Mouse (Mus musculus): Measurements from ENCODE around the gene Chid1. TPM values are rescaled to one million over a fixed set of nuclear protein-coding genes. Genes with fewer than 3 reads are reported as not detected.

Gene Chid1
- polyA plus RNA-seq, 1 experiment from 2014 or later, result 69.8 TPM

DNA sequence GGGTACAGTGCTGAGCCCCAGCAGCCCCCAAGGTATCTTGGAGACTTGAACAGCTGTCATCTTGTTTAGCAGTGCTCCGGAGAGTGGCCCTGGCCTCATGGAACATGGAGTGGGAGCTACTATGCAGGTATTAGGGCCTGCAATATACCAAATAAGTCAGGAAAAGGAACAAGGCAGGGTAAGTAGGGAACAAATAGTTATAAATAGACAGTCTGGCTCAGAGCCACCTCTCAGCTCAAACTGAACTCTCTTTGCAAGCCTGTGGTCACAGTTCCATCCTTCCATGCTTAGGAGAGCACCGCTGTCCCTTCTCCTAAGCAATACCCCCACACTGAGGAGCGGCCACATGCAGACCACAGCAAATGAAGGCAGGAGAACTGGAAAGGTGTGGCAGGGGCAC, 42.1 kb downstream of the Chid1 start:
- ATAC-seq, result no peak
- 94% methylated on average over 3 of the region's 3 CpGs for WGBS
- Histone ChIP-seq H3K36me3 (ENCODE audit: control insufficient read depth, insufficient read depth, low read length) (peaks cover 5% of the 10 kb centered on the region; the same call in 1 of the 2 replicates), H3K9me3 (ENCODE audit: control insufficient read depth, low read length) (no peaks in the 10 kb centered on the region), H3K4me1 (ENCODE audit: control insufficient read depth, insufficient read depth, low read length) (no peaks in the 10 kb centered on the region), H3K27ac (ENCODE audit: low read length) (no peak overlapping the region), H3K9ac (ENCODE audit: low read depth, low read length) (no peak overlapping the region), H3K4me2 (ENCODE audit: low read depth, low read length) (no peak overlapping the region), H3K27me3 (replicated peaks; ENCODE audit: control insufficient read depth, insufficient read depth, low read length) (no peaks in the 10 kb centered on the region), H3K4me3 (ENCODE audit: low read length) (no peak overlapping the region)

DNA sequence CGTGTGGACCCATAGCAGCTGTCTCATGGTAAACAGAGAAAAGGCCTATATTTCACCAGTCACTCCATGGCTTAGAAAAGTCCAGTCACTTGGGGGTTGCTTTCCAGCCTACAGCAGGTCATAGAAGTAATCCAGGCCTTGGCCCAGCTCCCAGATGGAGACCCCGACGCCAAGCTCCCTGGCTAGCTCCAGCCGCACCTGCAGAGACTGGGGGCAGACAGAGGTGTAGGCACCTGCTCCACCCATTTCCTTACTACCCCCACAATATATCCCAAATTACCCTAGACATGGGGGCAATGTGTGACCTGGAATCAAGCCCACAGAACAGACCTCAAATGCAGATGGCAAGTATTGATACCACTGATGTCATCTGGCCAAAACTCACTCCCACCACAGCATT, 43.7 kb downstream of the Chid1 start:
- H3K4me3 ChIP-seq (ENCODE audit: low read length), result no peak overlapping the region
- H3K36me3 ChIP-seq (ENCODE audit: control insufficient read depth, insufficient read depth, low read length), result peaks cover 5% of the 10 kb centered on the region; the same call in 1 of the 2 replicates
- WGBS, result 81% methylated on average over 4 of the region's 4 CpGs
- no peaks in the 10 kb centered on the region for H3K4me1 ChIP-seq (ENCODE audit: control insufficient read depth, insufficient read depth, low read length)
- no peak overlapping the region for H3K27ac ChIP-seq (ENCODE audit: low read length)
- no peaks in the 10 kb centered on the region for H3K27me3 ChIP-seq (replicated peaks; ENCODE audit: control insufficient read depth, insufficient read depth, low read length)
- H3K4me2 ChIP-seq (ENCODE audit: low read depth, low read length), result no peak overlapping the region
- ATAC-seq, result no peak
- no peak overlapping the region for H3K9ac ChIP-seq (ENCODE audit: low read depth, low read length)
- H3K9me3 ChIP-seq (ENCODE audit: control insufficient read depth, low read length), result no peaks in the 10 kb centered on the region

DNA sequence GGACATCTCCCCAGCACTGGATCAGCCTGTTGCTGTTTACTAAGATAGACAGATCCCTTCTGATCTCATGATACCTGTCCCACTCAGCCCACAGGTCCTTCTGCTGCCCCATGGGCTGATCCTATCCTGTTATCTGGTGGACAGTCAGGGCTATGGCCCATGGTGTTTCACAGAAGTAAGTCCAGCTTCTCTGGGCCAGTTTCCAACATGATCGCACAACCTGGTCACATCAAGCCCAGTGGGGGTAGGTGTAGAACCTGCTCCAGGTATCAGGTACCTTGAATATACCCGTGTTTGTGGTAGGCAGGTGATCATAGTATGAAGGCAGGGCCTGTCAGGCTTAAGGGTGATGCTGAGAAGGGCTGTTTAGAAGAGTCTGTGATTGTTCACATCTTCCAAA, 44.3 kb downstream of the Chid1 start:
- Histone ChIP-seq H3K27me3 (replicated peaks; ENCODE audit: control insufficient read depth, insufficient read depth, low read length) (no peaks in the 10 kb centered on the region), H3K4me3 (ENCODE audit: low read length) (no peak overlapping the region), H3K4me2 (ENCODE audit: low read depth, low read length) (no peak overlapping the region), H3K9ac (ENCODE audit: low read depth, low read length) (no peak overlapping the region), H3K9me3 (ENCODE audit: control insufficient read depth, low read length) (no peaks in the 10 kb centered on the region), H3K36me3 (ENCODE audit: control insufficient read depth, insufficient read depth, low read length) (peaks cover 5% of the 10 kb centered on the region; the same call in 1 of the 2 replicates), H3K27ac (ENCODE audit: low read length) (no peak overlapping the region), H3K4me1 (ENCODE audit: control insufficient read depth, insufficient read depth, low read length) (no peaks in the 10 kb centered on the region)
- 81% methylated on average over 2 of the region's 2 CpGs for WGBS
- no peak for ATAC-seq

DNA sequence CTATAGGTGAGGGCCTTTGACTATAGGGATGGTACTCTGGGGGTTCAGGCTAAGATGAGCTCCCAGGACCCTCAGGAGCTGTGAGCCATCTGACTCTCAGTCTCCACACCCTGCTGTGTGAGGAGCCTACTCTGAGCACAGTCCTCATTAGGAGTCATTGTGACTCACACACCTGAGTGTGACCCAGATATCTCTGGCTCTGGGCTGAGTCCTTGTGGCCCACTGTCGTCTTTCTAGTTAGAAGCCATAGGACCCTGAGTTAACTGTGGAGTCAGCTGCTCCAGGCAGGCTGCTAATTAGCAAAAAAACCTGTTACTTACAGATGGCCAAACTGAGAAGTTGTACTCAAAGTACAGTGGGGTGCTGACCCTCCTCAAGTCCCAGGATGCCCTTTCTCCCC, 45.9 kb downstream of the Chid1 start:
- Histone ChIP-seq H3K4me1 (ENCODE audit: control insufficient read depth, insufficient read depth, low read length) (no peaks in the 10 kb centered on the region), H3K9ac (ENCODE audit: low read depth, low read length) (no peak overlapping the region), H3K4me2 (ENCODE audit: low read depth, low read length) (no peak overlapping the region), H3K27ac (ENCODE audit: low read length) (no peak overlapping the region), H3K27me3 (replicated peaks; ENCODE audit: control insufficient read depth, insufficient read depth, low read length) (no peaks in the 10 kb centered on the region), H3K9me3 (ENCODE audit: control insufficient read depth, low read length) (no peaks in the 10 kb centered on the region), H3K4me3 (ENCODE audit: low read length) (no peak overlapping the region), H3K36me3 (ENCODE audit: control insufficient read depth, insufficient read depth, low read length) (peaks cover 5% of the 10 kb centered on the region; the same call in 1 of the 2 replicates)
- 82% methylated on average over 1 of the region's 1 CpGs for WGBS
- ATAC-seq, result no peak

GRCm38 (mm10) chr7:141492738-141493137, 46.9 kb downstream of the Chid1 start:
- Histone ChIP-seq H3K27me3 (replicated peaks; ENCODE audit: control insufficient read depth, insufficient read depth, low read length) (no peaks in the 10 kb centered on the region), H3K4me3 (ENCODE audit: low read length) (no peak overlapping the region), H3K4me2 (ENCODE audit: low read depth, low read length) (no peak overlapping the region), H3K4me1 (ENCODE audit: control insufficient read depth, insufficient read depth, low read length) (no peaks in the 10 kb centered on the region), H3K27ac (ENCODE audit: low read length) (no peak overlapping the region), H3K36me3 (ENCODE audit: control insufficient read depth, insufficient read depth, low read length) (peaks cover 5% of the 10 kb centered on the region; the same call in 1 of the 2 replicates), H3K9me3 (ENCODE audit: control insufficient read depth, low read length) (no peaks in the 10 kb centered on the region), H3K9ac (ENCODE audit: low read depth, low read length) (no peak overlapping the region)
- no peak for ATAC-seq
- WGBS, result 87% methylated on average over 5 of the region's 5 CpGs

DNA sequence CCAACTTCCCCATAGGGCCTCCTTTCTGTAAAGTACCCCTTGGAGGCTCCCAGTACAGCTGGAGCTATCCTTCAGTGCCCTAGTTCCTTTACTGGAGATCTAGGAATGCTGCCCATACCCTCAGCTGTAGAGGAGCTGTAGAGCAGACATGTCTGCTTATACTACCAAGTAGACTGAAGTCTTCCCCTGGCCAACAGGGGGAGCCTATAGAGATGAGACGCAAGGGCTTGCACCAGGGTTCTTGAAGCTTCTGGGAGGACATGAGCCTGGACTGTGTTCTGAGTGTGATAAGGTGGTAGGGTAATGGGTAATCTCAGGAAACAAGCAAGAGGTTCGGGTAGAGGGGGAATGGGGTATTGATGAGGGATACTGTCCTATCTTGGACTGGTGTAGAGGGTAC, 48.5 kb downstream of the Chid1 start:
- WGBS, result 77% methylated on average over 2 of the region's 2 CpGs
- H3K9ac ChIP-seq (ENCODE audit: low read depth, low read length), result no peak overlapping the region

GRCm38 (mm10) chr7:141487141-141487540, 52.5 kb downstream of the Chid1 start:
- no peaks in the 10 kb centered on the region for H3K9me3 ChIP-seq (ENCODE audit: control insufficient read depth, low read length)
- H3K4me1 ChIP-seq (ENCODE audit: control insufficient read depth, insufficient read depth, low read length), result peaks cover 7% of the 10 kb centered on the region
- 81% methylated on average over 7 of the region's 7 CpGs for WGBS
- peaks cover 8% of the 10 kb centered on the region; the same call in 1 of the 2 replicates for H3K27me3 ChIP-seq (replicated peaks; ENCODE audit: control insufficient read depth, insufficient read depth, low read length)
- H3K36me3 ChIP-seq (ENCODE audit: control insufficient read depth, insufficient read depth, low read length), result no peaks in the 10 kb centered on the region
- H3K9ac ChIP-seq (ENCODE audit: low read depth, low read length), result no peak overlapping the region
- H3K27ac ChIP-seq (ENCODE audit: low read length), result no peak overlapping the region
- no peak overlapping the region for H3K4me2 ChIP-seq (ENCODE audit: low read depth, low read length)
- ATAC-seq, result no peak
- no peak overlapping the region for H3K4me3 ChIP-seq (ENCODE audit: low read length)

More for the DNA sequence above, 48.5 kb downstream of the Chid1 start:
- Histone ChIP-seq H3K4me2 (ENCODE audit: low read depth, low read length) (no peak overlapping the region), H3K4me1 (ENCODE audit: control insufficient read depth, insufficient read depth, low read length) (no peaks in the 10 kb centered on the region), H3K36me3 (ENCODE audit: control insufficient read depth, insufficient read depth, low read length) (peaks cover 5% of the 10 kb centered on the region; the same call in 1 of the 2 replicates), H3K27ac (ENCODE audit: low read length) (no peak overlapping the region), H3K27me3 (replicated peaks; ENCODE audit: control insufficient read depth, insufficient read depth, low read length) (no peaks in the 10 kb centered on the region), H3K4me3 (ENCODE audit: low read length) (no peak overlapping the region), H3K9me3 (ENCODE audit: control insufficient read depth, low read length) (no peaks in the 10 kb centered on the region)
- no peak for ATAC-seq

DNA sequence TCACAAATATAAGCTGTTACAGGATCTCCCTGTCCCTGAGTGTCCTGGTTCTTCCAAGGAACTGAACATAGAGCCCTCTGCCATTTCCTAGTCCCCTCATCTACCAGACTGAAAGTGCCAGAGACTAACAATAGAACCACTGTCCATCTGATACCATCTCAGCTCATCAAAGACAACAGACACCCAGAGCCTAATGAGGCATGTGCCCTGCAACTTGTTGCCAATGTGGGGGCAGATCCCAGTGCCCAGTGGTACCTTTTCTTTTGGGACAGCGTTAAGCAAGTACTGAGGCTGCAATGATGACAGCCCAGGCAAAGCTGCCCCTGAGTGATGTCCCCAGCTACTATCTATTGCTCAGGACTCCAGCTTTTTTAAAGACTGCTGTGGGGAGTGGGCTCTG, 53.4 kb downstream of the Chid1 start:
- H3K36me3 ChIP-seq (ENCODE audit: control insufficient read depth, insufficient read depth, low read length), result no peaks in the 10 kb centered on the region
- H3K9me3 ChIP-seq (ENCODE audit: control insufficient read depth, low read length), result no peaks in the 10 kb centered on the region
- ATAC-seq, result no peak
- no peak overlapping the region for H3K4me2 ChIP-seq (ENCODE audit: low read depth, low read length)
- H3K27ac ChIP-seq (ENCODE audit: low read length), result no peak overlapping the region
- H3K27me3 ChIP-seq (replicated peaks; ENCODE audit: control insufficient read depth, insufficient read depth, low read length), result peaks cover 14% of the 10 kb centered on the region; the same call in 1 of the 2 replicates
- 100% methylated on average over 1 of the region's 1 CpGs for whole genome bisulfite sequencing
- H3K4me1 ChIP-seq (ENCODE audit: control insufficient read depth, insufficient read depth, low read length), result peaks cover 16% of the 10 kb centered on the region
- no peak overlapping the region for H3K4me3 ChIP-seq (ENCODE audit: low read length)
- no peak overlapping the region for H3K9ac ChIP-seq (ENCODE audit: low read depth, low read length)

DNA sequence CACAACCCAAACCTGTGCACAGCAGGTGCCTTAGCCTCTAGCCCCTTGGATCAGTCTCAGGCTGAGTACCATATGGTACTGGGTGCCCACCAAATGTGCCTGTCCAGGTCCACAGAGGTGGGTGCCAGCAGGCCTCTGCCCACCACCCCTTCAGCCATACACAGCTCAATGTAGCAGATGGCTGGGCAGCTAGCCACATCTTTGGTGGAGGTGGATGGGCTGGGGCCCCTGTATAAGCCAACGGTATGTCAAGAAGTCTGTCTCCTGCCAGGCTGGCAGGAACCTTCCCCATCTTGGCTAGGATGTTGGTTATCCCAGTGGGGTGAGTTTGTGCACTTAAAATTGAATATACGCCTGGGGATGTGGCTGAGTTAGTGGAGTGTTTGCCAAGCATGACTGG, 54.1 kb downstream of the Chid1 start:
- Histone ChIP-seq H3K4me1 (ENCODE audit: control insufficient read depth, insufficient read depth, low read length) (peaks cover 20% of the 10 kb centered on the region), H3K4me2 (ENCODE audit: low read depth, low read length) (no peak overlapping the region), H3K36me3 (ENCODE audit: control insufficient read depth, insufficient read depth, low read length) (no peaks in the 10 kb centered on the region), H3K27ac (ENCODE audit: low read length) (no peak overlapping the region), H3K9ac (ENCODE audit: low read depth, low read length) (no peak overlapping the region), H3K4me3 (ENCODE audit: low read length) (no peak overlapping the region), H3K9me3 (ENCODE audit: control insufficient read depth, low read length) (no peaks in the 10 kb centered on the region), H3K27me3 (replicated peaks; ENCODE audit: control insufficient read depth, insufficient read depth, low read length) (peaks cover 18% of the 10 kb centered on the region; the same call in 1 of the 2 replicates)
- WGBS, result 86% methylated on average over 2 of the region's 2 CpGs
- no peak for ATAC-seq

DNA sequence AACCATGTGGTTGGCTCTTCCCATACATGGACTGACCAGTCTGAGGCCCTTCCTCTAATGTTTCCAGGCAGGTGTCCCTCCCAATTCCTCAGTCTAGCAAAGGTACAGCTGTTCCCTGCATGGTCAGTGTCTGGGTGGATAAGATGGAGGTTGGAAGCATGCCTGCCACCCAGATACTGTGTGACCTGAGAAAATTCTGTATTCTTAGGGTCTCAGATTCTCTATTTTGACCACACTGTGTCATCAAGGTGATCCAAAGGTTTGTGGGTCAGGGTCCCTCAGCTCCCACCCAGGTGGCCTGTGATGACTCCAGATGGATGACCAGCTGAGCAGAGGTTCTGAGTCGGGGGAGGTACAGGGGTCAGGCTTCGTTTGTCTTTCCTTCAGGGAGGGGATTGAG, 54.5 kb downstream of the Chid1 start:
- H3K4me3 ChIP-seq (ENCODE audit: low read length), result no peak overlapping the region
- no peaks in the 10 kb centered on the region for H3K9me3 ChIP-seq (ENCODE audit: control insufficient read depth, low read length)
- peaks cover 18% of the 10 kb centered on the region; the same call in 1 of the 2 replicates for H3K27me3 ChIP-seq (replicated peaks; ENCODE audit: control insufficient read depth, insufficient read depth, low read length)
- 58% methylated on average over 2 of the region's 2 CpGs for WGBS
- no peaks in the 10 kb centered on the region for H3K36me3 ChIP-seq (ENCODE audit: control insufficient read depth, insufficient read depth, low read length)
- no peak for ATAC-seq
- no peak overlapping the region for H3K9ac ChIP-seq (ENCODE audit: low read depth, low read length)
- peaks cover 20% of the 10 kb centered on the region for H3K4me1 ChIP-seq (ENCODE audit: control insufficient read depth, insufficient read depth, low read length)
- no peak overlapping the region for H3K4me2 ChIP-seq (ENCODE audit: low read depth, low read length)
- no peak overlapping the region for H3K27ac ChIP-seq (ENCODE audit: low read length)
